7 mouse cellular contexts compared by ENCODE assay signal in the genomic region with DNA sequence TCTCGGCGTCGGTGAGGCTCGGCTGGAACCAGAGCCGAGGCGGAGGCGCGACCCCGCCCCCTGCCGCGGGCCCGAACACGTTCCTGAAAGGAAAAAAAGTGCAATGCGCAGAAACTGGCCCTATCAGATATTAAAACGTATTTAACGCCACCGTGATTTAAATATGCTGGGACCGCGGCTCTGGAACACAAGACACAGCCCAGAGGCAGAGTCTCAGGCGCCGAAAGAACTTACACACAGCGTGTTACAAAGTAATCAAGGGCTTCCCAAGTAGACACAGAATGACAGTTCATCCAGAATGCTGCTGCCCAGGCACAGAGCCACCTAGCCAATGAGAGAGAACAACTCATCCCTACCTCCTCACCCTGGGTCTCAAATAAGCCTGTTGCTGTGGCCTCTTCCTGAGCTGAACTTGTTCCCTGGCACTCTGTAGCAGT.
DNase-seq lines count a peak whose midpoint lies in the region; ATAC-seq lines count a peak whose summit lies in the region.
"Not testable (repeated sequence)": the region's sequence is repeated elsewhere in the genome, so short reads cannot be mapped to it uniquely, and the experiment has no call there.

No protein-coding gene starts in this region.

- H3K9ac ChIP-seq in forebrain, embryonic 15.5 days (replicated peaks); intestine, embryonic 16.5 days (ENCODE audit: low read depth, low read length); liver, embryonic 11.5 days (ENCODE audit: low read depth, low read length); neural tube, embryonic 11.5 days (ENCODE audit: low read length): not testable (repeated sequence)

- not testable (repeated sequence) for H3K36me3 ChIP-seq in forebrain, embryonic 15.5 days; intestine, embryonic 16.5 days (ENCODE audit: control insufficient read depth, insufficient read depth, low read length); liver, embryonic 11.5 days (ENCODE audit: control insufficient read depth, insufficient read depth, low read length); neural tube, embryonic 11.5 days (ENCODE audit: control insufficient read depth, insufficient read depth, low read length)

- H3K27me3 ChIP-seq in forebrain, embryonic 15.5 days; intestine, embryonic 16.5 days (replicated peaks; ENCODE audit: control insufficient read depth, insufficient read depth, low read length); liver, embryonic 11.5 days (replicated peaks; ENCODE audit: control insufficient read depth, insufficient read depth, low read length); neural tube, embryonic 11.5 days (ENCODE audit: control insufficient read depth, insufficient read depth, low read length): not testable (repeated sequence)

- H3K27ac ChIP-seq in forebrain, embryonic 15.5 days (replicated peaks); intestine, embryonic 16.5 days (ENCODE audit: low read length); liver, embryonic 11.5 days (ENCODE audit: low read depth, low read length); neural tube, embryonic 11.5 days (ENCODE audit: low read depth, low read length): not testable (repeated sequence)

- not testable (repeated sequence) for H3K4me2 ChIP-seq in forebrain, embryonic 15.5 days (replicated peaks); intestine, embryonic 16.5 days (ENCODE audit: low read depth, low read length); liver, embryonic 11.5 days; neural tube, embryonic 11.5 days (ENCODE audit: low read depth)

- H3K4me1 ChIP-seq in forebrain, embryonic 15.5 days; intestine, embryonic 16.5 days (ENCODE audit: control insufficient read depth, insufficient read depth, low read length); liver, embryonic 11.5 days (replicated peaks; ENCODE audit: control insufficient read depth, insufficient read depth, low read length); neural tube, embryonic 11.5 days (ENCODE audit: control insufficient read depth, insufficient read depth, low read length): not testable (repeated sequence)

- H3K9me3 ChIP-seq in forebrain, embryonic 15.5 days; intestine, embryonic 16.5 days (ENCODE audit: control insufficient read depth, low read length); liver, embryonic 11.5 days (ENCODE audit: control insufficient read depth, low read length); neural tube, embryonic 11.5 days (ENCODE audit: control insufficient read depth, low read length): not testable (repeated sequence)

- no CpG with 5 or more reads among the region's 22 CpGs for WGBS in forebrain, embryonic 15.5 days
- no CpG with 5 or more reads among the region's 22 CpGs for WGBS in intestine, embryonic 16.5 days
- WGBS in liver, embryonic 11.5 days = no CpG with 5 or more reads among the region's 22 CpGs
- WGBS in neural tube, embryonic 11.5 days = no CpG with 5 or more reads among the region's 22 CpGs

- not testable (repeated sequence) for H3K4me3 ChIP-seq in forebrain, embryonic 15.5 days; intestine, embryonic 16.5 days (ENCODE audit: low read length); liver, embryonic 11.5 days (ENCODE audit: low read depth, low read length); neural tube, embryonic 11.5 days (ENCODE audit: low read depth, low read length)

- not testable (repeated sequence) for DNase-seq in liver, embryonic 11.5 days (ENCODE audit: low spot score); neural tube, embryonic 11.5 days (ENCODE audit: low spot score)

- peak; percentile 72 for ATAC-seq in common myeloid progenitor, adult 5-6 weeks (replicated peaks; ENCODE audit: low read depth, poor library complexity, severe bottlenecking)
- ATAC-seq in forebrain, embryonic 15.5 days (replicated peaks) = peak; percentile 77
- ATAC-seq in hematopoietic stem cell, adult 5-6 weeks (replicated peaks in 1 of 2; ENCODE audit: insufficient read depth in 1 of 2, low FRiP score in 2 of 2, low TSS enrichment in 1 of 2, low read depth in 1 of 2, poor library complexity in 2 of 2, severe bottlenecking in 2 of 2) = peak; percentile 44 to 63
- peak; percentile 82 for ATAC-seq in intestine, embryonic 16.5 days
- peak; percentile 47 for ATAC-seq in liver, embryonic 11.5 days (replicated peaks; ENCODE audit: low FRiP score)
- ATAC-seq in megakaryocyte, adult 5-6 weeks (ENCODE audit: poor library complexity, severe bottlenecking) = peak; percentile 70
- peak; percentile 45 for ATAC-seq in neural tube, embryonic 11.5 days (ENCODE audit: insufficient read depth, low FRiP score, low TSS enrichment)
